Mouse (Mus musculus) stomach, postnatal 0 days (tissue): ENCODE results near the gene Sik1. TPM values are rescaled to one million over a fixed set of nuclear protein-coding genes. Genes with fewer than 3 reads are reported as not detected.
A peak's percentile ranks its signal among the peaks of the same experiment; 100 is the strongest.

Source experiments
- ATAC-seq: fragments of 200-750 bp; cut with Nextera tagmentation; 2 replicates; pipeline ENCODE4 v1.8.0; 2017; ENCODE audit not compliant: low FRiP score, low TSS enrichment
- DNase-seq: peaks from one replicate; pipeline ENCODE4 v3.0.0-alpha.2; 2016; ENCODE audit warnings: low spot score
- H3K27ac ChIP-seq: fragments of 300-500 bp; sonication (generic); replicated peaks from 2 replicates; pipeline ENCODE4 v1.5.1; 2014; ENCODE audit warnings: mild to moderate bottlenecking, control low read depth
- H3K27me3 ChIP-seq: fragments of 300-500 bp; sonication (generic); 2 replicates; pipeline ENCODE4 v1.6.1; 2014; ENCODE audit warnings: low read length; ENCODE audit not compliant: control insufficient read depth, insufficient read depth
- H3K36me3 ChIP-seq: fragments of 300-500 bp; sonication (generic); 2 replicates; pipeline ENCODE4 v1.6.1; 2014; ENCODE audit warnings: low read length, mixed read lengths; ENCODE audit not compliant: control insufficient read depth, insufficient read depth
- H3K4me1 ChIP-seq: fragments of 300-500 bp; sonication (generic); replicated peaks from 2 replicates; pipeline ENCODE4 v1.6.1; 2014; ENCODE audit warnings: antibody characterized with exemption; ENCODE audit not compliant: control insufficient read depth, insufficient read depth
- H3K4me2 ChIP-seq: fragments of 300-500 bp; sonication (generic); replicated peaks from 2 replicates; pipeline ENCODE4 v1.6.1; 2014; ENCODE audit warnings: low read depth, mild to moderate bottlenecking, control low read depth, moderate library complexity
- H3K4me3 ChIP-seq: fragments of 300-500 bp; sonication (generic); 2 replicates; pipeline ENCODE4 v1.5.1; 2014; ENCODE audit warnings: low read depth, low read length, control low read depth
- H3K9ac ChIP-seq: fragments of 300-500 bp; sonication (generic); 2 replicates; pipeline ENCODE4 v1.6.1; 2014; ENCODE audit warnings: mild to moderate bottlenecking, low read length, control low read depth, mixed read lengths
- H3K9me3 ChIP-seq: fragments of 300-500 bp; sonication (generic); 2 replicates; pipeline ENCODE4 v1.6.1; 2016; ENCODE audit warnings: low read length; ENCODE audit not compliant: control insufficient read depth
- CTCF ChIP-seq: IDR thresholded peaks from 2 replicates; pipeline ENCODE4 v1.5.1; 2016; ENCODE audit warnings: antibody characterized with exemption, low read depth, mild to moderate bottlenecking, moderate library complexity
- EP300 ChIP-seq: optimal IDR thresholded peaks from 2 replicates; pipeline ENCODE3; 2016; ENCODE audit warnings: antibody characterized with exemption
- WGBS: fragments of 180-500 bp; shearing (Covaris S2); extraction: QIAGEN DNeasy Blood & Tissue Kit; methylation state at CpG from one replicate; pipeline ENCODE4 v1.1.7; 2014; 5-methylcytosine and 5-hydroxymethylcytosine counted together
- polyA plus RNA-seq: library from polyadenylated mRNA; unstranded; fragments of >200 nt; fragmentation: Nextera tagmentation; extraction: Ambion mirVana; gene quantifications from 2 replicates; pipeline ENCODE4 v1.2.1, GENCODE M21; 2015

The Sik1 gene
- polyA plus RNA-seq, 1 experiment from 2014 or later: 18.2 TPM

DNA sequence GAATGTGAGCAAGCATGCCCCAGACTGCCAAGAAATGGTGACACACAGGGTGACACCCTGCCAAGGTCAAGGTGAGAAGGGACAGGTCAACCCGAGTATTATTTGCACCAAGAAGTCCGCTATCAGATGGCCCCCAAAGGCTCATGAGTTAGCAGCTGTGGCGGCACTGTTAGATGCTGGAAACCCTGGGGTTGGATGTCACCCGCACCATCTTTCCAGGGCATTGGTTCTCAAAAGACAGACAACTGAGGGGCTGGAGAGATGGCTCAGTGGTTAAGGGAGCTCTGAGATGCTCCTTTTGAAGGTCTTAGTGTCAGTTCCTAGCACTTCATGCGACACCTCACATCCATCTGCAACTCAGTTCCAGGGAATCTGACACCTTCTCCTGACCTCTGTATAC lies 6.1 kb upstream of the Sik1 start:
- Histone ChIP-seq H3K4me2 (no peak overlapping the region), H3K9me3 (no peaks in the 10 kb centered on the region), H3K9ac (no peak overlapping the region), H3K4me3 (no peak overlapping the region), H3K36me3 (no peaks in the 10 kb centered on the region), H3K27ac (no peak overlapping the region), H3K4me1 (peaks cover 6% of the 10 kb centered on the region; the same call in 1 of the 2 replicates), H3K27me3 (no peaks in the 10 kb centered on the region)
- no peak for TF ChIP-seq CTCF
- TF ChIP-seq EP300: no peak
- ATAC-seq (no peak), DNase-seq (no peak)
- 84% methylated on average over 5 of the region's 5 CpGs for WGBS

GRCm38 (mm10) chr17:31860856-31861255 lies 5.3 kb upstream of the Sik1 start:
- H3K27me3 ChIP-seq: no peaks in the 10 kb centered on the region
- H3K36me3 ChIP-seq: no peaks in the 10 kb centered on the region
- peaks cover 6% of the 10 kb centered on the region for H3K4me1 ChIP-seq
- no peak overlapping the region for H3K4me2 ChIP-seq
- H3K4me3 ChIP-seq: no peak overlapping the region
- ATAC-seq (no peak), DNase-seq (no peak)
- no peaks in the 10 kb centered on the region for H3K9me3 ChIP-seq
- no peak overlapping the region for H3K27ac ChIP-seq
- 92% methylated on average over 8 of the region's 8 CpGs for WGBS
- no peak for TF ChIP-seq EP300
- TF ChIP-seq CTCF: no peak
- no peak overlapping the region for H3K9ac ChIP-seq

DNA sequence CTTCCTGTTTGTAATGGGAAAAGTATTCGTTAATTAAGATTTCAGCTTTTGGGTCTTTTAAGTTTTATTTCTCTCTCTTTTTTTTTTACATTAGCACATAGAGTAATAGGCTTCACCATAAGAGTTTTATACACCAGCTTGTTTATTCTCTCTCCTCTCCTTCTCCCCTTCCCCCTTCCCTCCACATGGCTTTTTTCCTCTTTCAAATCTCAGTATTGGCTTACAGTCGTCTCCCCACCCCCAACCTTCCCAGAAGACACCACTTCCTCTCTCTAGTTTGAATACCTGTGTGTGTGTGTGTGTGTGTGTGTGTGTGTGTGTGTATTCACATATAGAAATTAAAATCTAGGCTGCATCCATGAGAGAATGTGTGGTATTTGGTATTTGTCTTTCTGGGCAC lies 3.8 kb upstream of the Sik1 start:
- WGBS: 54% methylated on average over 2 of the region's 2 CpGs
- DNase-seq: no peak
- no peaks in the 10 kb centered on the region for H3K9me3 ChIP-seq
- no peak overlapping the region for H3K9ac ChIP-seq
- H3K36me3 ChIP-seq: no peaks in the 10 kb centered on the region
- peaks cover 3% of the 10 kb centered on the region; the same call in 1 of the 2 replicates for H3K4me1 ChIP-seq
- no peak overlapping the region for H3K4me2 ChIP-seq
- ATAC-seq: no peak
- no peak overlapping the region for H3K27ac ChIP-seq
- no peak for TF ChIP-seq EP300
- H3K27me3 ChIP-seq: no peaks in the 10 kb centered on the region
- H3K4me3 ChIP-seq: no peak overlapping the region

DNA sequence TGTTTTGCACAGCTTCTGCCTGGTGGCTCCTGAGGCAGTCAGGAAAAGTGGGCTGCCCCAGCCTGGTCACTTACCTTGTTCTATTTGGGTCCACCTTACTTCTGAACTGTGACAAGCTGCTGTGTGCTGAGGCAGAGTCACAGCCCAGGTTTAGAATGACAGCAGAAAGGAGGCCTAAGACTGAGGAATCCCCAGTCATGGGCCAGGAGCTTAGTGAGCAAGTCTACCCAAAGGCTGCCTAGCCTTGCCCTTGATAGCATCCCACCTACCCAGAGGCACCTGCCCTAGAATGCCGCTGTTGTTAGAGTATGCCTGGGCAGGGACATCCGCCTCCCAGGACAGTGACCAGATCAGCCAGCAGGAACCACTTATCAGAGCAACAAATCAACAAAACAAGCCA lies 3.2 kb upstream of the Sik1 start:
- Histone ChIP-seq H3K4me1 (peaks cover 3% of the 10 kb centered on the region; the same call in 1 of the 2 replicates), H3K9ac (no peak overlapping the region), H3K9me3 (no peaks in the 10 kb centered on the region), H3K4me2 (no peak overlapping the region), H3K4me3 (no peak overlapping the region), H3K36me3 (no peaks in the 10 kb centered on the region), H3K27ac (no peak overlapping the region; the same call in 1 of the 2 replicates), H3K27me3 (no peaks in the 10 kb centered on the region)
- DNase-seq (no peak), ATAC-seq (no peak)
- 85% methylated on average over 2 of the region's 2 CpGs for WGBS
- TF ChIP-seq CTCF (no peak), EP300 (no peak)

- 74% methylated on average over 3 of the region's 3 CpGs for WGBS
- TF ChIP-seq CTCF (no peak), EP300 (no peak)
- Histone ChIP-seq H3K9me3 (no peaks in the 10 kb centered on the region), H3K27me3 (no peaks in the 10 kb centered on the region), H3K4me3 (no peak overlapping the region), H3K4me2 (no peak overlapping the region), H3K27ac (no peak overlapping the region), H3K36me3 (no peaks in the 10 kb centered on the region), H3K9ac (no peak overlapping the region), H3K4me1 (peaks cover 5% of the 10 kb centered on the region; the same call in 1 of the 2 replicates)
- ATAC-seq (no peak), DNase-seq (no peak)
These were observed 2.4 kb upstream of the Sik1 start for GRCm38 (mm10) chr17:31857903-31858426.

GRCm38 (mm10) chr17:31857251-31857650 lies 1.6 kb upstream of the Sik1 start:
- Histone ChIP-seq H3K9ac (0 out of 2 replicates have a peak overlapping the region, but pooled peaks have one; percentile 27), H3K27ac (peak overlapping the region; percentile 95), H3K9me3 (no peaks in the 10 kb centered on the region), H3K36me3 (no peaks in the 10 kb centered on the region), H3K27me3 (no peaks in the 10 kb centered on the region), H3K4me3 (no peak overlapping the region), H3K4me2 (no peak overlapping the region), H3K4me1 (peaks cover 7% of the 10 kb centered on the region; the same call in 1 of the 2 replicates)
- DNase-seq: no peak
- WGBS: 85% methylated on average over 4 of the region's 4 CpGs
- no peak for ATAC-seq
- TF ChIP-seq CTCF (no peak), EP300 (no peak)
